Comparison of ENCODE assay signal across 27 mouse cellular contexts in the genomic region with DNA sequence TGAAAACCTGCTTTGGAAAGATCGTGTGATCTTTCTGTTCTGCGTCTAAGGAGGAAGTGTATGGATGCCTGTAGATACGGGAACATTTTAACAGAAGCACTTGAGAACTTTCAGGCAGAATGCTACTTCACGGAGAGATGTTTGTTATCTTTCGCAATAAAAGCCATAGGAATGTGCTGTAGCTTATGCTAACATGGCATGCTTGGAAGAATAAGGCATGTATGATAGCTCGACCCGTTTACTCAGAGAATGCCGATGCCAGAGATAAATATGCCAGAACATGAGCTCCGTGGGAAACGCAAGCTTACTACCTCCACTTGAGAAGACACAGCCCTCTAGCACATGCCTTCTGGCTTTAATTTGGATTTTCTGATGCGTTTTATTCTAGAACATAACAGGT.
A peak's percentile ranks its signal among the peaks of the same experiment; 100 is the strongest.
DNase-seq lines count a peak whose midpoint lies in the region; ATAC-seq and TF ChIP-seq lines count a peak whose summit lies in the region.
"Had no signal": no experiment of that assay in that cellular context is flagged by ENCODE, and none has a peak within 500 bp of the region (broad histone marks: within the 10 kb centered on the region; RNA-seq: fewer than 3 reads in every experiment).

No protein-coding gene starts in this region.

- no peak overlapping the region for H3K9ac ChIP-seq in heart, embryonic 13.5 days
- H3K9ac ChIP-seq in lung, embryonic 15.5 days: no peak overlapping the region
- H3K9ac ChIP-seq: embryonic facial prominence, embryonic 15.5 days; forebrain, postnatal 0 days; heart, embryonic 15.5 days; hindbrain, embryonic 12.5 days; hindbrain, embryonic 15.5 days; intestine, embryonic 15.5 days had no signal

- WGBS in heart, embryonic 13.5 days: 43% methylated on average over 11 of the region's 11 CpGs
- WGBS in lung, embryonic 15.5 days: 40% methylated on average over 11 of the region's 11 CpGs
- 57% methylated on average over 11 of the region's 11 CpGs for WGBS in lung, adult 2 months

- no peak for ATAC-seq in heart, embryonic 13.5 days (ENCODE audit: extremely low read depth, insufficient number of reproducible peaks, low FRiP score, low TSS enrichment)
- 0 out of 2 replicates have a peak, but pooled peaks have one; percentile 23 for ATAC-seq in lung, embryonic 15.5 days (ENCODE audit: borderline replicate concordance, extremely low read depth, low FRiP score, low TSS enrichment)
- ATAC-seq: activated CD4-positive, CD25-positive, alpha-beta regulatory T cell, adult 4 months; CD4-positive, CD25-positive, alpha-beta regulatory T cell, adult 4 months; forebrain, embryonic 14.5 days; forebrain, postnatal 0 days; intestine, embryonic 15.5 days had no signal

- peaks cover 80% of the 10 kb centered on the region for H3K4me1 ChIP-seq in heart, embryonic 13.5 days
- no peaks in the 10 kb centered on the region for H3K4me1 ChIP-seq in lung, embryonic 15.5 days
- H3K4me1 ChIP-seq in lung, adult 2 months (ENCODE audit: control insufficient read depth, insufficient read depth, low read length): peaks cover 8% of the 10 kb centered on the region
- H3K4me1 ChIP-seq: embryonic facial prominence, embryonic 15.5 days; hindbrain, embryonic 15.5 days; intestine, embryonic 15.5 days had no signal

- TF ChIP-seq POLR2A in lung, adult 2 months (IDR thresholded peaks at IDR 0.05; ENCODE audit: borderline replicate concordance, extremely low read depth, low read depth, low read length): no peak

- no peaks in the 10 kb centered on the region for H3K9me3 ChIP-seq in heart, embryonic 13.5 days
- H3K9me3 ChIP-seq in lung, embryonic 15.5 days: no peaks in the 10 kb centered on the region
- H3K9me3 ChIP-seq: embryonic facial prominence, embryonic 15.5 days; heart, embryonic 10.5 days; heart, embryonic 15.5 days; hindbrain, embryonic 12.5 days; hindbrain, embryonic 15.5 days; intestine, embryonic 15.5 days had no signal

- intact Hi-C loops in heart, postnatal 25 days (cut with DNase I): no loop called here

- H3K4me2 ChIP-seq in heart, embryonic 13.5 days: peak overlapping the region; percentile 12; the same call in 1 of the 2 replicates
- H3K4me2 ChIP-seq in lung, embryonic 15.5 days: peak overlapping the region; percentile 30; the same call in 1 of the 2 replicates
- H3K4me2 ChIP-seq: embryonic facial prominence, embryonic 15.5 days; heart, embryonic 15.5 days; hindbrain, embryonic 12.5 days; hindbrain, embryonic 15.5 days; intestine, embryonic 15.5 days had no signal

- H3K36me3 ChIP-seq in heart, embryonic 13.5 days: 0 out of 2 replicates have a peak, but pooled peaks cover 3% of the 10 kb centered on the region
- H3K36me3 ChIP-seq in lung, embryonic 15.5 days: no peaks in the 10 kb centered on the region
- H3K36me3 ChIP-seq: embryonic facial prominence, embryonic 15.5 days; heart, embryonic 15.5 days; hindbrain, embryonic 12.5 days; hindbrain, embryonic 15.5 days; intestine, embryonic 15.5 days had no signal

- no peak for TF ChIP-seq CTCF in lung, adult 2 months (IDR thresholded peaks at IDR 0.05; ENCODE audit: insufficient read depth, low read length)

- DNase-seq in heart, postnatal 25 days (ENCODE audit: low spot score): no peak
- no peak for DNase-seq in lung, postnatal 36 days
- peak; percentile 38 for DNase-seq in lung, postnatal 25 days (ENCODE audit: low spot score)
- no peak for DNase-seq in lung, adult 2 months
- DNase-seq in kidney, adult 11 months: no peak
- DNase-seq: adrenal gland, adult 8-10 months; adrenal gland, postnatal 25 days; cerebellum, adult 11-12 months; cerebellum, adult 8-10 months; cerebellum, postnatal 10 days; cerebellum, postnatal 36 days; embryo, embryonic 11 days; forebrain, postnatal 0 days; gastrocnemius, postnatal 36 days; heart, adult 2 months; heart, postnatal 10 days had no signal

- no peaks in the 10 kb centered on the region for H3K27me3 ChIP-seq in heart, embryonic 13.5 days (replicated peaks)
- H3K27me3 ChIP-seq in lung, embryonic 15.5 days: no peaks in the 10 kb centered on the region
- H3K27me3 ChIP-seq: embryonic facial prominence, embryonic 15.5 days; heart, embryonic 15.5 days; hindbrain, embryonic 12.5 days; hindbrain, embryonic 15.5 days; intestine, embryonic 15.5 days had no signal

- no peak overlapping the region for H3K4me3 ChIP-seq in heart, embryonic 13.5 days
- H3K4me3 ChIP-seq in lung, embryonic 15.5 days: no peak overlapping the region
- no peak overlapping the region for H3K4me3 ChIP-seq in lung, adult 2 months (replicated peaks; ENCODE audit: extremely low read depth, low read depth, low read length)
- H3K4me3 ChIP-seq: embryonic facial prominence, embryonic 15.5 days; heart, adult 2 months; heart, embryonic 10.5 days; heart, embryonic 15.5 days; hindbrain, embryonic 12.5 days; hindbrain, embryonic 15.5 days; intestine, embryonic 15.5 days had no signal

- H3K27ac ChIP-seq in heart, embryonic 13.5 days (replicated peaks): peak overlapping the region; percentile 60
- no peak overlapping the region for H3K27ac ChIP-seq in lung, embryonic 15.5 days
- H3K27ac ChIP-seq: embryonic facial prominence, embryonic 15.5 days; hindbrain, embryonic 12.5 days; hindbrain, embryonic 15.5 days; intestine, embryonic 15.5 days had no signal
